Mouse (Mus musculus) small intestine, adult 2 months (tissue): ENCODE results near the gene Pacrg.

Source experiments
- CTCF ChIP-seq: fragments of 200-500 bp; IDR thresholded peaks from 2 replicates; pipeline ENCODE4 v1.5.1; 2012; ENCODE audit warnings: low read depth, mild to moderate bottlenecking, control low read depth, inconsistent platforms, low read length, moderate library complexity, mixed read lengths; ENCODE audit not compliant: insufficient replicate concordance, insufficient read length; ENCODE audit errors: extremely low read depth
- POLR2A ChIP-seq: fragments of 200-500 bp; IDR thresholded peaks from 2 replicates; pipeline ENCODE4 v1.6.1; 2012; ENCODE audit warnings: low read depth, mild to moderate bottlenecking, control low read depth, inconsistent platforms, low read length, moderate library complexity

- TF ChIP-seq CTCF, result no peak
- TF ChIP-seq POLR2A, result no peak
Observed at GRCm38 (mm10) chr17:10397336-10397735, 442.8 kb downstream of the Pacrg start.
